Mouse (Mus musculus) kidney, postnatal 0 days (tissue): ENCODE measurements at regions not wholly inside any gene's neighbourhood (a gene's known extent, or its start where the extent isn't known, plus 50 kb on each side); places are given as distances from the start of the nearest gene placed in this dataset.

ENCODE experiments used
- ATAC-seq: fragments of 200-750 bp; cut with Nextera tagmentation; replicated peaks from 2 replicates; pipeline ENCODE4 v1.8.0; 2017; ENCODE audit warnings: low read depth, moderate number of reproducible peaks, moderate TSS enrichment, moderate library complexity; ENCODE audit not compliant: low FRiP score
- DNase-seq: peaks from one replicate; pipeline ENCODE4 v3.0.0-alpha.2; 2016; ENCODE audit warnings: low spot score
- H3K27ac ChIP-seq: fragments of 300-500 bp; sonication (generic); 2 replicates; pipeline ENCODE4 v1.5.1; 2014; ENCODE audit warnings: mild to moderate bottlenecking
- H3K27me3 ChIP-seq: fragments of 300-500 bp; sonication (generic); 2 replicates; pipeline ENCODE4 v1.6.1; 2014; ENCODE audit warnings: low read length, mixed read lengths; ENCODE audit not compliant: insufficient read depth
- H3K36me3 ChIP-seq: fragments of 300-500 bp; sonication (generic); 2 replicates; pipeline ENCODE4 v1.6.1; 2014; ENCODE audit warnings: low read length, mixed read lengths; ENCODE audit not compliant: insufficient read depth
- H3K4me1 ChIP-seq: fragments of 300-500 bp; sonication (generic); replicated peaks from 2 replicates; pipeline ENCODE4 v1.6.1; 2014; ENCODE audit warnings: antibody characterized with exemption, low read length, mixed read lengths; ENCODE audit not compliant: insufficient read depth
- H3K4me2 ChIP-seq: fragments of 300-500 bp; sonication (generic); 2 replicates; pipeline ENCODE4 v1.6.1; 2014; ENCODE audit warnings: mild to moderate bottlenecking, low read length, moderate library complexity, mixed read lengths
- H3K4me3 ChIP-seq: fragments of 300-500 bp; sonication (generic); replicated peaks from 2 replicates; pipeline ENCODE4 v1.5.1; 2014; ENCODE audit warnings: low read depth, low read length
- H3K9ac ChIP-seq: fragments of 300-500 bp; sonication (generic); 2 replicates; pipeline ENCODE4 v1.6.1; 2014; ENCODE audit warnings: low read depth, low read length
- H3K9me3 ChIP-seq: fragments of 300-500 bp; sonication (generic); replicated peaks from 2 replicates; pipeline ENCODE4 v1.6.1; 2016; ENCODE audit warnings: low read length, inconsistent platforms, mixed read lengths
- CTCF ChIP-seq: IDR thresholded peaks from 2 replicates; pipeline ENCODE4 v1.5.1; 2016; ENCODE audit warnings: antibody characterized with exemption, low read depth, mild to moderate bottlenecking, moderate library complexity
- whole genome bisulfite sequencing: fragments of 180-500 bp; shearing (Covaris S2); extraction: QIAGEN DNeasy Blood & Tissue Kit; methylation state at CpG from one replicate; pipeline ENCODE4 v1.1.7; 2014; 5-methylcytosine and 5-hydroxymethylcytosine counted together

DNA sequence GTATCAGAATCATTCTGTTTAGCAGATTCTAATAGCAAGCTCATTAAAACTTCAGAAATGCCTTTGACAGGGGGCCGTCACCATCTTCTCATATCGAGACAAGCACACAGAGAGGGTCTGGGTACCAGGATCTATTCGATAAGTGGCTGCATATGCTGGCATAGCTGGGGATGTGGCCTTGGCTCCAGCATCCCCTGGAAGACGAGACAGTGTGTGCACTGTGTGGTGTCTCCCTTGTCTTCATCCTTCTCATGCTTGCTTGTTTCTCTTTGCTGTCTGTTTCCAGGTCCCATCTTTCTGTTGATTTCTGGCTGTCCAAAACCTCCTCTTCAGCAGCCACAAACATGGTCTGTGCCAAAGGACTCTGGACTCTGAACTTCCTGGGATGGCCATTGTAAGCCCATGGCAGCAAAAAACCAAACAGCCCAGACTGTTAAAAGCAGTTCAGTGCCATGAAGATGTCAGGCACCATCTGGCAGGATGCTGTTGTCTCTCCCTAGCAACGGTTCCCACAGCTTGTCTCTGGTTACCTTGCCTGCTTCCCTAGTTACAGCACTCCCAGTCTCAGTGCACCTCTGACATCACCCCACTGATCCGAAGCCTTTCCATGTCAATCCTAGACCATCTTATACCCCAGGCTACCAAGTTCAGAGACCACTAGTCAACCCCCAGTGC is 56.5 kb downstream of the Kctd12 start:
- 68% methylated on average over 6 of the region's 6 CpGs for WGBS
- no peak for DNase-seq
- Histone ChIP-seq H3K4me2 (no peak overlapping the region), H3K9ac (no peak overlapping the region), H3K27ac (no peak overlapping the region), H3K36me3 (no peaks in the 10 kb centered on the region), H3K4me3 (no peak overlapping the region), H3K4me1 (no peaks in the 10 kb centered on the region), H3K9me3 (no peaks in the 10 kb centered on the region), H3K27me3 (no peaks in the 10 kb centered on the region)
- ATAC-seq, result no peak
- TF ChIP-seq CTCF, result no peak

DNA sequence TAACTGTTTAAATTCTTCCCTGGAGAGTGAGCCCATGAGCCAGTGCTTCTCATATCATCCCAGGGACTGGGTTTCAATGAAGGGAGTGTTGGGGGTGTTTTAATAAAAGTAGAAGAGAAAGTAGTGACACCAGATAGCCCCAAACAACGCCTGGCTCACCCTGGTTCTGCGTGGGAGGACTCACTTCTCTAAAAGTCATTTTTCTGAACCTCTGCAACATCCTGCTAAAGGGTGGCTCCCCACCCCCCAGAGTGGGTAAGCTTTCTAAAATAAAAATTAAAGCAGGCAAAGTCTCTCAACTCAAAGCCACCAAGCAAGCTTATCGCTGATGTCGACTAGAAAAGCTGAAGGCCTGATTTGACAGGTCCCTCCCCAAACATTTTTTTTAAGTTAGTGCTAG is 57.8 kb downstream of the Kctd12 start:
- H3K27ac ChIP-seq, result no peak overlapping the region
- H3K4me2 ChIP-seq, result no peak overlapping the region
- no peak for ATAC-seq

GRCm38 (mm10) chr14:102922496-102922993 is 59.9 kb downstream of the Kctd12 start:
- ATAC-seq (no peak), DNase-seq (peak; percentile 20)
- no peaks in the 10 kb centered on the region for H3K27me3 ChIP-seq
- no peak for TF ChIP-seq CTCF
- no peak overlapping the region for H3K4me2 ChIP-seq
- no peak overlapping the region for H3K27ac ChIP-seq
- no peak overlapping the region for H3K4me3 ChIP-seq
- H3K36me3 ChIP-seq, result no peaks in the 10 kb centered on the region
- no peaks in the 10 kb centered on the region for H3K4me1 ChIP-seq
- WGBS, result 77% methylated on average over 5 of the region's 5 CpGs
- no peak overlapping the region for H3K9ac ChIP-seq
- H3K9me3 ChIP-seq, result no peaks in the 10 kb centered on the region

More for the DNA sequence above, 57.8 kb downstream of the Kctd12 start:
- H3K4me1 ChIP-seq, result no peaks in the 10 kb centered on the region
- peak; percentile 10 for DNase-seq
- H3K4me3 ChIP-seq, result no peak overlapping the region
- H3K9me3 ChIP-seq, result no peaks in the 10 kb centered on the region
- no peak for TF ChIP-seq CTCF
- H3K27me3 ChIP-seq, result no peaks in the 10 kb centered on the region
- no peak overlapping the region for H3K9ac ChIP-seq
- no peaks in the 10 kb centered on the region for H3K36me3 ChIP-seq
- WGBS, result 47% methylated on average over 4 of the region's 4 CpGs

- Histone ChIP-seq H3K36me3 (no peaks in the 10 kb centered on the region), H3K27me3 (no peaks in the 10 kb centered on the region), H3K4me1 (no peaks in the 10 kb centered on the region), H3K9ac (no peak overlapping the region), H3K4me3 (no peak overlapping the region), H3K4me2 (no peak overlapping the region), H3K27ac (no peak overlapping the region), H3K9me3 (no peaks in the 10 kb centered on the region)
- WGBS, result 73% methylated on average over 6 of the region's 6 CpGs
- no peak for ATAC-seq
- no peak for TF ChIP-seq CTCF
- DNase-seq, result no peak
Observed at GRCm38 (mm10) chr14:102920415-102920814, 62.0 kb downstream of the Kctd12 start.

DNA sequence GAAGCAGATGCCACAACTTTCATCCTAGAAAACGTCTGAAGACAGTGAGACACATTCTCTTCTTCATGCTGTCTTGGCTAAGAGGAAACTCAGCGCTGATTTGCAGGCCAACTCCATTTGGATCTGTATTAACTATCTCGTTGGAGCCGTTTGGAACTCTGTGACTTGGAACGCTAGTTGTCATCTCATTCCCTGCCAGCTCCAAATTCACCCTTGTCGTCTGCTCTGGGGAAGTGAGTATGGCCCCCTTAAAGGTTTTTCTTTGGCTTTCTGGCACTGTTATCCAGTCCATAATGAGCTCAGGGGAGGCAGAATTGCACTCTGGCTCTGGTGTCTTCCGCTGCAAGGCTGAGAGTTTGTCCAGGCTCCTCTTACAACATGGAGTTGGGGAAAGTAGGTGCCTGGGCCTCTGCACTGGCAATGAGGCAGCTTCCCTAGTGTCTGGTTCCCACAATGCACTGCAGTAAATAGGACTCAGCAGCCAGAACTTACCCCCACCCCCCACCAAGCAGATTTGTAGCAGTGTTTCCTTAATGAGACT is 63.1 kb downstream of the Kctd12 start:
- DNase-seq (no peak), ATAC-seq (no peak)
- no peaks in the 10 kb centered on the region for H3K27me3 ChIP-seq
- H3K4me1 ChIP-seq, result no peaks in the 10 kb centered on the region
- H3K27ac ChIP-seq, result no peak overlapping the region
- H3K4me2 ChIP-seq, result no peak overlapping the region
- no peak overlapping the region for H3K4me3 ChIP-seq
- no peaks in the 10 kb centered on the region for H3K36me3 ChIP-seq
- H3K9me3 ChIP-seq, result no peaks in the 10 kb centered on the region
- H3K9ac ChIP-seq, result no peak overlapping the region
- TF ChIP-seq CTCF, result no peak
- WGBS, result 74% methylated on average over 7 of the region's 7 CpGs

GRCm38 (mm10) chr14:102917929-102918328 is 64.5 kb downstream of the Kctd12 start:
- H3K4me1 ChIP-seq, result no peaks in the 10 kb centered on the region
- no peak overlapping the region for H3K4me2 ChIP-seq
- ATAC-seq (no peak), DNase-seq (no peak)
- no peaks in the 10 kb centered on the region for H3K9me3 ChIP-seq
- no peaks in the 10 kb centered on the region for H3K27me3 ChIP-seq
- H3K27ac ChIP-seq, result no peak overlapping the region
- 56% methylated on average over 1 of the region's 1 CpGs for WGBS
- TF ChIP-seq CTCF, result no peak
- no peak overlapping the region for H3K4me3 ChIP-seq
- no peak overlapping the region for H3K9ac ChIP-seq
- H3K36me3 ChIP-seq, result no peaks in the 10 kb centered on the region
